ENCODE assay signal across 8 mouse cellular contexts in genomic region chr9:90269011-90269681, GRCm38 (mm10). TPM values are rescaled to one million over a fixed set of nuclear protein-coding genes. Genes with fewer than 3 reads are reported as not detected.
A peak's percentile ranks its signal among the peaks of the same experiment; 100 is the strongest.
DNase-seq lines count a peak whose midpoint lies in the region; ATAC-seq and TF ChIP-seq lines count a peak whose summit lies in the region.

No protein-coding gene starts in this region.

- peak overlapping the region; percentile 84 for H3K4me3 ChIP-seq in spleen, adult 2 months (ENCODE audit: extremely low read depth, insufficient read depth, insufficient read length)
- peak overlapping the region; percentile 82 for H3K4me3 ChIP-seq in embryonic facial prominence, embryonic 10.5 days
- H3K4me3 ChIP-seq in intestine, embryonic 15.5 days (replicated peaks), result peak overlapping the region; percentile 84
- H3K4me3 ChIP-seq in midbrain, embryonic 13.5 days (replicated peaks), result peak overlapping the region; percentile 80

- no peaks in the 10 kb centered on the region for H3K27me3 ChIP-seq in spleen, adult 2 months (ENCODE audit: control insufficient read depth, insufficient read depth, low read length)
- 0 out of 2 replicates have a peak, but pooled peaks cover 6% of the 10 kb centered on the region for H3K27me3 ChIP-seq in embryonic facial prominence, embryonic 10.5 days (replicated peaks; ENCODE audit: low read depth, poor library complexity, severe bottlenecking)
- no peaks in the 10 kb centered on the region for H3K27me3 ChIP-seq in intestine, embryonic 15.5 days (replicated peaks)
- H3K27me3 ChIP-seq in midbrain, embryonic 13.5 days, result peaks cover 18% of the 10 kb centered on the region

- no peak for TF ChIP-seq CTCF in spleen, adult 2 months (IDR thresholded peaks at IDR 0.05; ENCODE audit: extremely low read depth, insufficient read depth, insufficient read length, insufficient replicate concordance)

- no peaks in the 10 kb centered on the region for H3K36me3 ChIP-seq in spleen, adult 2 months (ENCODE audit: control insufficient read depth, insufficient read depth, low read length)
- no peaks in the 10 kb centered on the region for H3K36me3 ChIP-seq in embryonic facial prominence, embryonic 10.5 days (replicated peaks)
- no peaks in the 10 kb centered on the region for H3K36me3 ChIP-seq in intestine, embryonic 15.5 days
- no peaks in the 10 kb centered on the region for H3K36me3 ChIP-seq in midbrain, embryonic 13.5 days

- WGBS in spleen, adult 2 months, result 10% methylated on average over 7 of the region's 7 CpGs
- WGBS in embryonic facial prominence, embryonic 10.5 days, result 35% methylated on average over 7 of the region's 7 CpGs
- whole genome bisulfite sequencing in intestine, embryonic 15.5 days, result 10% methylated on average over 7 of the region's 7 CpGs
- 31% methylated on average over 7 of the region's 7 CpGs for WGBS in midbrain, embryonic 13.5 days

- no peaks in the 10 kb centered on the region for H3K9me3 ChIP-seq in embryonic facial prominence, embryonic 10.5 days
- no peaks in the 10 kb centered on the region for H3K9me3 ChIP-seq in intestine, embryonic 15.5 days
- no peaks in the 10 kb centered on the region for H3K9me3 ChIP-seq in midbrain, embryonic 13.5 days

- no peak for DNase-seq in spleen, adult 2 months (ENCODE audit: low read depth in 1 of 2, low spot score in 2 of 2)
- DNase-seq in spleen, adult 12 weeks (ENCODE audit: low spot score), result no peak
- DNase-seq in embryonic facial prominence, embryonic 10.5 days (ENCODE audit: low spot score), result peak; percentile 39
- DNase-seq in heart, adult 18-20 months, result peak; percentile 78 to 87
- peak; percentile 44 for DNase-seq in liver
- DNase-seq in thymus, postnatal 25 days, result peak; percentile 59

- H3K4me1 ChIP-seq in spleen, adult 2 months (ENCODE audit: control insufficient read depth, insufficient read depth, insufficient read length), result peaks cover 2% of the 10 kb centered on the region; the same call in 1 of the 2 replicates
- H3K4me1 ChIP-seq in embryonic facial prominence, embryonic 10.5 days, result peaks cover 17% of the 10 kb centered on the region
- peaks cover 9% of the 10 kb centered on the region for H3K4me1 ChIP-seq in intestine, embryonic 15.5 days (replicated peaks)
- peaks cover 13% of the 10 kb centered on the region for H3K4me1 ChIP-seq in midbrain, embryonic 13.5 days (replicated peaks)

- H3K27ac ChIP-seq in spleen, adult 2 months (ENCODE audit: insufficient read depth, low read length), result peak overlapping the region; percentile 81
- peak overlapping the region; percentile 8 for H3K27ac ChIP-seq in embryonic facial prominence, embryonic 10.5 days (replicated peaks)
- H3K27ac ChIP-seq in intestine, embryonic 15.5 days, result peak overlapping the region; percentile 93
- H3K27ac ChIP-seq in midbrain, embryonic 13.5 days, result 0 out of 2 replicates have a peak overlapping the region, but pooled peaks have one; percentile 14

- peak overlapping the region; percentile 76 for H3K9ac ChIP-seq in intestine, embryonic 15.5 days
- peak overlapping the region; percentile 81 for H3K9ac ChIP-seq in midbrain, embryonic 13.5 days (replicated peaks)

- peak overlapping the region; percentile 82 for H3K4me2 ChIP-seq in intestine, embryonic 15.5 days (replicated peaks)
- H3K4me2 ChIP-seq in midbrain, embryonic 13.5 days (replicated peaks), result peak overlapping the region; percentile 86

- no peak for TF ChIP-seq POLR2A in spleen, adult 2 months (IDR thresholded peaks at IDR 0.05; ENCODE audit: low read depth, low read length)

- peak; percentile 70 for ATAC-seq in intestine, embryonic 15.5 days
- ATAC-seq in midbrain, embryonic 13.5 days, result peak; percentile 8; the same call in 1 of the 2 replicates

RNA-seq across cellular contexts. Expression of gene Tbc1d2b, which starts 1.5 kb away (rescaled TPM):
- 26.4 and 27.8 TPM in 2 replicates for polyA plus RNA-seq in spleen, adult 2 months (2012; rRNA removed)
- 8.3 and 8.8 TPM in 2 replicates for polyA plus RNA-seq in embryonic facial prominence, embryonic 10.5 days (2016; fragmentation: Nextera tagmentation; extraction: Ambion mirVana)
- total RNA-seq in heart, adult 18-20 months (2021), result 10 to 100 TPM in 1 of 2 experiments, 1 to 10 TPM in 1; 8.3 to 10.1 TPM
- polyA plus RNA-seq in intestine, embryonic 15.5 days (2015; fragmentation: Nextera tagmentation; extraction: Ambion mirVana), result 14.6 and 14.9 TPM in 2 replicates
- 5.3 and 5.9 TPM in 2 replicates for polyA plus RNA-seq in midbrain, embryonic 13.5 days (2015; fragmentation: Nextera tagmentation; extraction: Ambion mirVana)

Comparison
In these comparisons a context has a peak if more than half of its experiments do, and no peak if none do; other contexts are left out.
1. DNase-seq: peak in embryonic facial prominence, embryonic 10.5 days (single experiment), heart, adult 18-20 months (2 of 2), liver (single experiment) and thymus, postnatal 25 days (single experiment); none in spleen, adult 2 months (0 of 2) and spleen, adult 12 weeks (single experiment).
2. H3K27ac ChIP-seq: peak in every context shown above with its lines; median percentile 93 in intestine, embryonic 15.5 days; 81 in spleen, adult 2 months; 14 in midbrain, embryonic 13.5 days; 8 in embryonic facial prominence, embryonic 10.5 days.
3. Peak in every context shown above with its lines, with median percentiles within 50 percentile points of each other: H3K4me3 ChIP-seq.